25 mouse cellular contexts compared by ENCODE assay signal in the genomic region with DNA sequence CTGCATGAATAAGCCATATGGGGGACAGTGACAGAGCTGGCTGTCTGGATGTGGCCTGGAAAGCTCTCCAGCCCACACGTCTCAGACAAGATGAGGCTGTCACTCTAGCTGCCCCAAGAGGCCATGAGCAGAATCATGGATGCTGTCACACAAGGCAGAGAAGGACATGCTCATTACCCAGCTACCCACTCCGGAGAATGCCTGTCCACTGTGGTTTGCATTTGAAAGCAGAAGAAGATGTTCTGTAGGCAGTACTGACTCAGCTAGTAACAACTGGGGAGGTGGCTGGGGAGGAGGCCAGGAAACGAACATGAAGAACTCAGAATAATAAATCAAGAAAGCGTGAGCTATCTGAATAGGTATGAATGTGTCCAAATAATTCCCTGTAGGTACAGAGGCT.
DNase-seq lines count a peak whose midpoint lies in the region; ATAC-seq lines count a peak whose summit lies in the region.
"Had no signal": no experiment of that assay in that cellular context is flagged by ENCODE, and none has a peak within 500 bp of the region (broad histone marks: within the 10 kb centered on the region; RNA-seq: fewer than 3 reads in every experiment).

No protein-coding gene starts in this region.

- no peaks in the 10 kb centered on the region for H3K4me1 ChIP-seq in kidney, embryonic 14.5 days (ENCODE audit: control insufficient read depth, insufficient read depth, low read length)
- H3K4me1 ChIP-seq: embryonic facial prominence, embryonic 10.5 days; heart, embryonic 13.5 days; kidney, embryonic 15.5 days; limb, embryonic 13.5 days; liver, embryonic 12.5 days had no signal

- no peak overlapping the region for H3K4me2 ChIP-seq in kidney, embryonic 14.5 days (replicated peaks; ENCODE audit: low read depth, low read length)
- H3K4me2 ChIP-seq: heart, embryonic 13.5 days; kidney, embryonic 15.5 days; limb, embryonic 13.5 days; liver, embryonic 12.5 days; midbrain, embryonic 11.5 days had no signal

- H3K9ac ChIP-seq in kidney, embryonic 14.5 days (ENCODE audit: low read depth, low read length): no peak overlapping the region
- H3K9ac ChIP-seq: heart, embryonic 13.5 days; kidney, embryonic 15.5 days; limb, embryonic 13.5 days; liver, embryonic 12.5 days had no signal

- H3K27ac ChIP-seq in kidney, embryonic 14.5 days (ENCODE audit: low read depth, low read length): no peak overlapping the region
- H3K27ac ChIP-seq: embryonic facial prominence, embryonic 10.5 days; heart, embryonic 13.5 days; kidney, embryonic 15.5 days; limb, embryonic 13.5 days; liver, embryonic 12.5 days had no signal

- peak; percentile 48 to 64 for DNase-seq in frontal cortex, adult 2 months (ENCODE audit: extremely low spot score in 1 of 2, low spot score in 1 of 2)
- no peak for DNase-seq in frontal cortex, postnatal 10 days (ENCODE audit: low spot score in 2 of 2)
- DNase-seq in layer of hippocampus, adult 9-11 months: peak; percentile 9
- DNase-seq in layer of hippocampus, postnatal 10 days (ENCODE audit: low spot score in 2 of 2): no peak
- peak; percentile 73 for DNase-seq in right cerebral cortex, adult 18-20 months
- no peak for DNase-seq in right cerebral cortex, postnatal 4 days
- DNase-seq in left cerebral cortex, postnatal 36 days (ENCODE audit: low spot score in 2 of 2): peak; percentile 30 to 41
- DNase-seq: adrenal gland, postnatal 25 days; cerebellum, adult 9-10 months; gastrocnemius, postnatal 10 days; heart, postnatal 14 days; kidney, postnatal 36 days; lung, adult 18-20 months; lung, postnatal 10 days; thymus, adult 2 months; thymus, postnatal 4 days had no signal

- H3K4me3 ChIP-seq in kidney, embryonic 14.5 days (ENCODE audit: low read length): no peak overlapping the region
- H3K4me3 ChIP-seq: embryonic facial prominence, embryonic 10.5 days; heart, embryonic 13.5 days; kidney, embryonic 15.5 days; limb, embryonic 13.5 days; liver, embryonic 12.5 days had no signal

- no peak for ATAC-seq in kidney, embryonic 14.5 days (ENCODE audit: low FRiP score, low TSS enrichment)
- ATAC-seq: forebrain, embryonic 16.5 days; intestine, postnatal 0 days; liver, embryonic 12.5 days had no signal

- intact Hi-C loops in left cerebral cortex, postnatal 36 days (cut with DNase I): loop anchor here (2.0 kb wide), 1 partner anchor 31 kb away; no protein-coding TSS in a partner anchor

- no peaks in the 10 kb centered on the region for H3K9me3 ChIP-seq in kidney, embryonic 14.5 days (ENCODE audit: control insufficient read depth, low read length)
- H3K9me3 ChIP-seq: embryonic facial prominence, embryonic 10.5 days; heart, embryonic 13.5 days; kidney, embryonic 15.5 days; limb, embryonic 13.5 days; liver, embryonic 12.5 days had no signal

- no peaks in the 10 kb centered on the region for H3K36me3 ChIP-seq in kidney, embryonic 14.5 days (ENCODE audit: control insufficient read depth, insufficient read depth, low read length)
- H3K36me3 ChIP-seq: heart, embryonic 13.5 days; kidney, embryonic 15.5 days; limb, embryonic 13.5 days; liver, embryonic 12.5 days had no signal

- 57% methylated on average over 4 of the region's 4 CpGs for WGBS in kidney, embryonic 14.5 days

- H3K27me3 ChIP-seq in kidney, embryonic 14.5 days (ENCODE audit: control insufficient read depth, insufficient read depth, low read length): no peaks in the 10 kb centered on the region
- H3K27me3 ChIP-seq: heart, embryonic 13.5 days; kidney, embryonic 15.5 days; limb, embryonic 13.5 days; liver, embryonic 12.5 days had no signal

Comparison
In these comparisons a context has a peak if more than half of its experiments do, and no peak if none do; other contexts are left out.
1. DNase-seq: peak in frontal cortex, adult 2 months (2 of 2), layer of hippocampus, adult 9-11 months (single experiment), right cerebral cortex, adult 18-20 months (single experiment) and left cerebral cortex, postnatal 36 days (2 of 2); none in frontal cortex, postnatal 10 days (0 of 2), layer of hippocampus, postnatal 10 days (0 of 2) and right cerebral cortex, postnatal 4 days (single experiment).